Mouse (Mus musculus) G1E (cell line): ENCODE results near the gene Dctn3.

Source experiments
- CTCF ChIP-seq: IDR thresholded peaks from 2 replicates; pipeline ENCODE4 v1.5.1; 2012; ENCODE audit warnings: low read depth, low read length, inconsistent platforms, mixed read lengths
- GATA2 ChIP-seq: IDR thresholded peaks from 2 replicates; pipeline ENCODE4 v1.6.1; 2012; ENCODE audit warnings: low read depth, low read length, inconsistent platforms, borderline replicate concordance

GRCm38 (mm10) chr4:41755338-41756305 lies 32.7 kb upstream of the Dctn3 start, which contains the start of gene Sigmar1:
- TF ChIP-seq CTCF (peak; percentile 54), GATA2 (no peak)
